Mouse (Mus musculus) liver, postnatal 0 days (tissue): ENCODE results near the gene Cbx5.

Experiments used
- CTCF ChIP-seq: sonication (generic); IDR thresholded peaks from 2 replicates; pipeline ENCODE4 v1.5.1; 2016; ENCODE audit warnings: antibody characterized with exemption, low read depth
- EP300 ChIP-seq: IDR thresholded peaks from 2 replicates; pipeline ENCODE4 v1.6.1; 2016; ENCODE audit warnings: antibody characterized with exemption, low read depth, mild to moderate bottlenecking

GRCm38 (mm10) chr15:103214149-103214548 is 25.5 kb downstream of the Cbx5 start:
- TF ChIP-seq EP300 (no peak), CTCF (no peak)
